Mouse (Mus musculus) naive thymus-derived CD4-positive, alpha-beta T cell, adult 2 months (primary cell): Measurements from ENCODE around the gene 2310003L06Rik.

Source experiments
- DNase-seq: peaks from one replicate; pipeline ENCODE4 v3.0.0-alpha.2; 2011; ENCODE audit warnings: low read depth

The 2310003L06Rik gene

GRCm38 (mm10) chr5:87969201-87969600 is at the start of gene 2310003L06Rik, which contains the start of gene Gm28434:
2310003L06Rik (plus strand) TSS chr5:87969459.
Gm28434 (plus strand) TSS chr5:87969517.
- no peak for DNase-seq

- DNase-seq = no peak
Observed at GRCm38 (mm10) chr5:87925372-87925771, 43.9 kb upstream of the 2310003L06Rik start, which contains the start of gene Csn3. Csn3 (plus strand) TSS chr5:87925579.

- no peak for DNase-seq
Observed at GRCm38 (mm10) chr5:87931603-87932002, 37.7 kb upstream of the 2310003L06Rik start.

- no peak for DNase-seq
Observed at GRCm38 (mm10) chr5:87940752-87941151, 28.5 kb upstream of the 2310003L06Rik start.

DNA sequence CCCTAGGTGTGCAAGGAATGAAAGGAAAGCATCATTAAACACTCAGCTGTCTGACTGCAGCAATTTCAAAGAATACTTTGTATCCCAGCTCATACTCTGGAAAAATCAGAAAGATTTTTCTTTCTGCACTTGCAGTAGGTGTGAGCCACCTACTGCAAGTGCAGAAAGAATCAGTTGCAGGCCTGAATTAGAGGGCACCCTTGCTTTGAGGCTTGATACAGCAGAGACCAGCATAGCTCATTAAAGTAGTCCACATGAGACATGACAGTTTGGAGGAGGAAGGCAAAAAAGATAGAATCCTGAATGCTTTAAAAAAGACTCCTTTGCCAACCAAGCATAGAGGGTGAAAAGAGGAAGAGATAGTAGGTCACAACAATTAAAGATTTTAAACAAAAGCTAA is 26.7 kb upstream of the 2310003L06Rik start:
- no peak for DNase-seq

DNA sequence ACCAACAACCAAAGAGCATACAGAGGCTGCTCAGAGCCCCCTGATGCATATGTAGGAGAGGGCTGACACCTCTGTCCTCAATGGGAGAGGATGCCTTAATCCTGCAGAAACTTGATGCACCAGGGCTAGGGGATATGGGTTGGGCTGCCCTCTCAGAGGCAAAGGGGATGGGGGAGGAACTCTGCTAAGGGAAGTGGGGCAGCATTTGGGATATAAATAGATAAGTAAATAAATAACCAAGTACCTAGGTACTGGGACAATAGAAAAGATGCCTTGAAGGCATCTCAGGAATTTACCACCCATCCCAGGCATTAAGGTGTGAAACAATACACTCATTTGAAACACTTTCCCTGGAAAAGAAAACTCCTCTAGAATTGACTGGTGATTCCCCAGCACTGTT is 17.4 kb upstream of the 2310003L06Rik start:
- DNase-seq = no peak

GRCm38 (mm10) chr5:87979139-87979538 is 9.9 kb downstream of the 2310003L06Rik start, which contains the start of gene Cabs1:
Cabs1 (plus strand) TSS chr5:87979439.
- DNase-seq = no peak

DNA sequence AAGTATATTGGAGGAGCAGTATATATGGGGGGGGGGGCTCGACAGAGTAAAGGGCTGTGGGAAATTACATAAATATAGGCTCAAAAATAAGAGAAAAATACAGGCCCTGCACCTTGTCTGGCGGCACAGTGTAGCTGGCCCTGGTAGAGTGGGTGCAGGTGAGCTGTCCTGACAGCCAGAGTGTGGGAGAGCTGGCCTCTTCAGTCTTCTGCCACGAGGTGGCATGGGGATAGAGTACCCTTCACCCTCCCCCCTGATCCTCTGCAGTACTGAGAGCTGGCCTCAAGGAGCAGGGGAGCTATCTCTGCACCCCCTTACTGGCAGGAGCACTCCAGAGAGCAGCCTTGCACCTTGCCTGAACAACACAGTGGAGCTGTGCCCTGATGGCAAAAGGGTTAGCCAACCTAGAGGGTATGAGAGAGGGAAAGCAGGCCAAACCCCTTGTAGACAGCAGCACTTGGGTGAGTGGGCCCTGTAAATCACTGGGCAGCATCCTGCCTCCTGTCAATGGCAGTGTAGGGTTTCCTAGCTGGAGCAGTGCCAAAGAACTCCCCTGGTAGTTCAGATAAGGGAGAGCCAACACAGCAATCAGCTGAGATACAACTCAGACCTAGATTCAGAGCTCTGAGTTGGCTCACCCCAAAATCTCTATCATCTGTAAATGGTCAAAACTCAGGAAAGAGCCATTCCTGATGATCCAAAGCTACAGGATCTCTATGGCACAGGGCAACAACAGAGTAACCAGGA is 13.4 kb downstream of the 2310003L06Rik start:
- DNase-seq = no peak

DNA sequence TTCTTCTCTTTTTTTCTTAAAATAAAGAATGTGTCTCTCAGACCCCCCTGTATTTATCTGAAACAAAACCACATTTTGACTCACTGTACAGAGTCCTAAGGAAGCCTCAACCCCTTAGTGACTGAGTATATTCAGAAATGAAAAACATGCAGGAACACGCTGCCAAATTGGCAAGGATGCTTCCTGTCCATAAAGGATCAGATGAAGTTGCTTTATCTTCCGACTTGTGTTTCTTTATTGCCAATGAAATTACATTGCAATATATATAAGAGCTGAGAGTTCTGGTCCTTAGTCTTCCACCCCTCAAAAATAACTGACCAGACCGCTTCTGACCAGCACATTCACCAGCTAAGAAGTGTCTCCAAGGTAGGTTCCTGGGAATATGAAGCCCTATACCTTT is 33.0 kb downstream of the 2310003L06Rik start, which contains the start of gene Smr3a:
Smr3a (plus strand) TSS at position 301 of the 400 bp plus-strand sequence.
- no peak for DNase-seq

DNA sequence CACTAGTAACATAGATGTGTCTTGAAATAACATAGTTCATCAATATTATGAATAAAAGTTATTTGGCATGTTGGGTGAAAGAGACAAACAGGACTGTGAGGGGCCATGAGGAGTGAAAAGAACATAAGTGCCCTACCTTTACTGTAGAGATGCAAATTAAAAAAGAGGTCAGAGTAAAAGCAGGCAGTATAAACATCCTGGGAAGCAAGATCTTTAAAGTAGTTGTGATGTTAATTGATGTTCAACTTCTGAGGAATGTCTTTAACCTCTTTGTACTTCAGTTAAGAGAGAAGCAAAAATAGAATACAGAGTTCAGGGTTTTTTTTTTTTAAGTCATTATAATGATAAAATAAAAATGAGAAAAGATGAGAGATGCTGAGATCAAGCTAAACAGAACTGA is 36.0 kb downstream of the 2310003L06Rik start:
- no peak for DNase-seq
